Mouse (Mus musculus) left cerebral cortex, postnatal 36 days (tissue): ENCODE results near the gene Acacb. TPM values are rescaled to one million over a fixed set of nuclear protein-coding genes. Genes with fewer than 3 reads are reported as not detected.

Experiments
- DNase-seq, 2 experiments: peaks; one replicate each; pipeline ENCODE4 v3.0.0; 2021 to 2022; ENCODE audit warnings: low spot score in 2 of 2, mixed read lengths in 1 of 2
- intact Hi-C: fragments of 180-260 bp; cut with DNase I; formaldehyde crosslinking; loops from one replicate; pipeline ENCODE4 v1.15.1; 2025
- total RNA-seq, 2 experiments: library from RNA; stranded (reverse); gene quantifications; 2 replicates each; pipeline ENCODE4 v1.2.3; 2021

The Acacb gene
- total RNA-seq, 2 experiments from 2014 or later: 3.9 to 6.9 TPM

DNA sequence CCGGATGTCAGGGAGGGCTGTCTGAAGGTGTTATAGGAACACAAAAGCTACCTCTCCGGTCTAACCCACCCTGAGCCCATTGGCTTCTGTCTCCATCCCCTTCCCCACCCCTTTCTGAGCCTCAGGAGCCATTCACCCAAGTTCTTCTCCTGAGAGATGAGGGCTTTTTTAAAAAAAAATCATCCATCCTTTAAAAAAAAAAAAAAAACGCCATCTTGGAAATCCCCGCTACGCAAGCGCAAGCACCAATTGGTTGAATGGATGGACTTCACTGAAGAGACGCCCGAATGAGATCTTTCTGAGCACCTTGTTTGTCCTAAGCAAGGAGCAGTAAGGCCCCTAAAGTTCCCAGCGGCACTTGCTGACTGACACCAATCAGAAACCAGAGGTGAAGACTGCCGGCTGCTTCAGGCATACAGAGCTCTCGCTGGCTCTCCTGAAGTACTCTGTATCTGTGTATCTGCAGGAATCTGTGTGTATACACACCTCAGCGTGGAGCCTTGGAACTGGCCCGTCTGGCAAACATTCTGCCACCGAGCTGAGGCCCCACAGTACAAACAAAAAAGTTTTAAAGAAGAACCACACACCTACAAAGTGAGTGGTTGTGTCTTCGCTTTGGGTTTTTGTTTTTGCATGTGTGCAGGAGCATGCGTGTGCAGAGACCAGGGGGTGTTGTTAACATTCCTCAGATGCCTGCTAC, 140.7 kb downstream of the Acacb start:
- intact Hi-C loops: no loop called here

DNA sequence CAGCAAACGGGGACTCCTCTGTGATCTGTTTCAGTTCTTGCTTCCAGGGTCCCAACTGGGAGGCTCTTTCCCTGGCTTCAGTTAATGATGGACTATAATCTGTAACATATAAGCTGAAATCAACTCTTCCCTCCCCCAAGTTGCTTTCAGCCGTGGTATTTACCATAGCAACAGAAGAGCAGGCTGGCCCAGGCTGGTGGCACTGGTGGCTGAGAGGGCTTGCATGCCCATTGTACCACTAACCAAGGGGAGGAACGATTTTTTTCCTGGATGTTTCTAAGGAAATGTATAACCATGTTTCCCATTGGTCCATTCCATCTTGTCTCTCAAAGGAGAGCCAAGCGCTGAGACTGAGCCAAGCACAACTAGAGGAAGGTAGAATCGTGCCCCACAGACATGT, 142.1 kb downstream of the Acacb start:
- no peak for DNase-seq
- intact Hi-C loops: no loop called here

More for the DNA sequence above, 140.7 kb downstream of the Acacb start:
- no peak for DNase-seq

DNA sequence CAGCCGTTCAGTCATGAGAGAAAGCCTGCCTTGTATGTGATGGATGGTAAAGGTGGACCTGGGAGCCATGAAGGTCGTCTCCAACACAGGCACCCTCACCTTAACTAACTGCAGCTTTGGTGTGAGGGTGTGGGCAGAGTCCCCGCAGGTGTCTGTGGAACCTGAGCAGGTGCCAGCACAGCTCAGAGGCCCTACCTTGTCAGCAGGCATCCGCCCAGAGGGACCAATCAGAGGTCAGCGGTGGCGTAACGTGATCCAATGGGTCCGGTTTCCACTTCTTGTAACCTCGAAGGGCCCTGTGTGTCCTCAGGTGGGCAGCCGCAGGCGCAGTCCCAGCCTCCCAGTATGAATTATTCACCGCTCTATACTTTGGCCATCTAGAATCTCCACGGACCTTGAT, 142.5 kb downstream of the Acacb start, which contains the start of gene Myo1h:
TSS of gene Myo1h (plus strand) at position 293 of the 400 bp plus-strand sequence.
- intact Hi-C loops: no loop called here
- no peak for DNase-seq

- DNase-seq: no peak
- intact Hi-C loops: no loop called here
Observed at GRCm38 (mm10) chr5:114290004-114290403, 143.7 kb downstream of the Acacb start.

DNA sequence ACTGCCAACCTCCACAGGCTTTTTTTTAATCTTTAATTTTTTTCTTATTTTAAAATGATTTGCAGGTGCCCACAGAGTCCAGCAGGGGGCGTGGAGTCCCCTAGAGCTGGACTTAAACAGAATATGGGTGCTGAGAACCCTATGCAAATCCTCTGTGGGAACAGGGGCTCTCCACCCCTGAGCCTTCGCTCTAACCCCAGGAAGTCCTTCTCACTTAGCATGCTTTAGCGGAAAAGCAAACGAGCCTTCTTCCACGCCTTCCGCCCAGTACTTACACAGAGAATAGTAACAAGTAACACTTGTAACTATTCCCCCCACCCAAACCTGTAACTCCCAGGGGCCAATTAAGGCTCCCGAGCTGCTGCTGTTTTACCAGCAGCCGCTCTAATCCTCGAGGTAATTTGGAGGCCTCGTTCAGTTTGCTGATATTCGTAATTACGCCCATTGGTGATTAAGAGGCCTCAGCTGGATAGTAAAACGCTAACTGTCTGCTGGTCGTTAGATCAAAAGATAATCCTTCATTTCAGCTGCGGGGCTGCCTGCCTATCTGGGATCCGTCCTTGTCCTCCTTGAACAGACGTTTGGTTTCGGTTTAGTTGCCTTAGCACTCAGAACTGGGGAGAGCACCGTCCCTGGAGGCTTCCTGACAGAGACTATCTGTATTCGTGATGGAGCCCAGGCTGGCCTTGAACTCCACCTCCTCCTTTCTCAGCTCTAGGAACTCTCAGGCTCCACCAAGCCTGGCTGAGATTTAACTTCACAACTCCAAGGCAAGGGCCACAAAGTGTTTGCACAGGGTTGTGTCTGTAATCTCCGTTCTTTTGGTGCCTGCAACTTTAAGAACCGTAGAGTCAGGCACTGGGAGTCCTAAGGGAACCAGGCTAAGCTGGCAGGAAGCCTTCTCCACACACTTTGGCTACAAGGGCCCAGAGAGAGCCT, 150.6 kb downstream of the Acacb start:
- no peak for DNase-seq
- intact Hi-C loops: no loop called here

DNA sequence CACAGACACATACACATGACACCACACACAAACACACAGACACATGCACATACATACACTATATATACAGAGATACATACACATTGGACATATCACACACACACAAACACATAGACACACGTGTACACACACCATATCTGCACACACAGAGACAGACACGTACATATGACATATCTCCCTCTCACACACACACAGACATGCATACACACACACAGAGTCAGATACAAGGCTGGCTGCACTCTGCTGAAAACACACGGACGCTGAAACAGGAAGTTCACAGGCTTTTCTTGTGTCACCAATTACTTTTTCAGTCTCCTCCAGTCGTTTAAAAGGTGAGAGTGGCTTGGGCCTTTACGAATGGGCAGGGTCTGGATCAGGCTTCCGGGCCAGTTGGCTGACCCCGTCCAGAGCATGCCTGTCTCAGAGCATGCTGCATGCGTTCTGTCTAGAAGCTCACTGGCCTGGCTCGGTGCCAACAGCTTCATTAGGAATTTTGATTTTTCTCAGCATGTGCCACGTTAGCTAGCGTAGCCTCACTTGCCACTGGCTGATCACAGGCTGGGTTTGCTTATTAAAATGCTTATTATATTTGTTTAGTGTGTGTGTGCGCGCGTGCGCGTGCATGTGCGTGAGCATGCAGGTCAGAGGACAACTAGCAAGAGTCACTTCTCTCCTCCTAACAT, 152.0 kb downstream of the Acacb start:
- intact Hi-C loops: no loop called here
- DNase-seq: no peak

DNA sequence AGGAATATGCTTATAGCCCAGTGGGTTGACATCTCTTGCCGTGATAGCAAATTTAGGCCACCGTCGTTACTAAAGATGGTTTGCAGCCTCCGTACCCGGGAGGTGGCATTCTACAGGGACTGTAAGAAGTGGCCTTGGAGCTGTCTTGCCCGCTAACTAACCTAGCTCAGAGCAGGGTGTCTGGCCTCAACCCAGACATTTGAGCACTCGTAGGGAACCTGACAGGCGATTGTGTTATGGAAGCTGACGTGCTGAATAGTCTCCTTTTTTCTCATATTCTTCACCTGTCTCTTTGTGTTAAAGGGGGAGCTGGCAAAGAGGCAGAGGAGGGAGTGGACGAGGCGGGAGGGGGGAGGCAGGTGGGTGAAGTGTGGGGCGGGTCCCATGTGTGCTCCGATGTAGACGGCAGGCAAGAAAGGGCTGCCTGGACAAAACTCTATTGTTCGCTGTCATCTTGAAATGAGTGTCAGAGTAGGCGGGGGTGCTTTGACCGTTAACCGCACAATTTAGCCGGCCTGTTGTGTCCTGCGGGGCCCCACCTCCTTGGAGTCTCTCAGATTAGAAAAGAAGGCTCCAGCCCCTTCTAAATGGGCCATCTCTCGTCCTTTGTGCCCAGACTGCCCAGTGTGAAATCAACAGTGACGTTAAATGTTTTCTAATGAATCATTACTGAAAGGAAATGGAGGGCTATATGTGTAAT, 153.0 kb downstream of the Acacb start:
- no peak for DNase-seq

GRCm38 (mm10) chr5:114299883-114300610, 153.7 kb downstream of the Acacb start:
- no peak for DNase-seq
- intact Hi-C loops: loop anchor here (10.0 kb wide), 2 partner anchors 125 to 165 kb away; partner anchors contain the start of gene Ung

More for the DNA sequence above, 153.0 kb downstream of the Acacb start:
- intact Hi-C loops: no loop called here

Other genes starting within 250 kb of the Acacb start
- 10 to 100 TPM; 73.7 to 87.8 TPM for gene Coro1c, start 237.8 kb upstream of the Acacb start, total RNA-seq
- gene Ssh1, start 152.6 kb upstream of the Acacb start, total RNA-seq: 10 to 100 TPM; 21.0 to 29.1 TPM
- not detected for gene Dao, start 142.8 kb upstream of the Acacb start, total RNA-seq
- 10 to 100 TPM; 38.5 to 42.0 TPM for gene Usp30, start 81.1 kb upstream of the Acacb start, total RNA-seq
- 100 to 1,000 TPM; 179 to 201 TPM for gene Svop, start 55.0 kb upstream of the Acacb start, total RNA-seq
- 1 to 10 TPM; 6.0 to 7.4 TPM for gene Alkbh2, start 18.3 kb upstream of the Acacb start, total RNA-seq
- 1 to 10 TPM; 3.3 to 5.3 TPM for gene Ung, start 16.1 kb upstream of the Acacb start, total RNA-seq
- not detected for gene Foxn4, start 127.3 kb downstream of the Acacb start, total RNA-seq
- gene Myo1h, start 142.6 kb downstream of the Acacb start, total RNA-seq: 1 to 10 TPM; 1.7 to 2.5 TPM
- 10 to 100 TPM; 48.7 to 53.0 TPM for gene Kctd10, start 234.0 kb downstream of the Acacb start, total RNA-seq
- 10 to 100 TPM; 81.6 to 88.1 TPM for gene Ube3b, start 234.1 kb downstream of the Acacb start, total RNA-seq